Mouse (Mus musculus) thymus, postnatal 14 days (tissue): ENCODE results near the gene Ube2h.
A peak's percentile ranks its signal among the peaks of the same experiment; 100 is the strongest.

Source experiments
- DNase-seq: peaks from one replicate; pipeline ENCODE4 v3.0.0; 2021

Gene Ube2h

DNA sequence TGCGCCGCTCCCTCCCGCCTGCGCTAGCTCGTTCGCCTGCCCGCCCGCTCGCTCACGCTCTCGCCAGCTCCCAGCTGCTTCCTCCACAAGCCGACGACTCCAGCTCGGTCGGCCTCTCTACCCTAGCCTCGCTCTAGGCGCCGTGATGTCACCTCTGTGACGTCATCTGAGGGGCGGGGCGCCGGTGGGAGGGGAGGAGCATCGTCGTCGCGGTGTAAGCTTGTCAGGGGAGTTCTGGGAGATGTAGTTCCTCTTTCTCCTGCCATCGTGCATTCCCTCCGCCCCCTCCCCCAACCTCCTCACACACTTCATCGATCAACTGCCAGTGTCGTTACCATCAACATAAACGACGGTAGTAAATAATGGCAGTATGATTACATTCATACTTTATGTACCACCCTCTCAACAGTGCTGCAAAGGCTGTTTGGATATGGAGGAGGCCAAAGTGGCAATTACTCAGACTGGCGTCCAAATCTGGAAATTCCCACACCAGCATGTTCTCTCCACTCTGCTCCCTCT is at the start of gene Ube2h:
TSS of gene Ube2h (minus strand) at position 141 of the 519 bp plus-strand sequence.
- DNase-seq: peak; percentile 100

- DNase-seq: no peak
These were observed 49.3 kb upstream of the Ube2h start for GRCm38 (mm10) chr6:30353661-30354060.

- DNase-seq: peak; percentile 30
These were observed 48.4 kb upstream of the Ube2h start for GRCm38 (mm10) chr6:30352762-30353161.

- peak; percentile 85 for DNase-seq
These were observed 47.0 kb upstream of the Ube2h start for GRCm38 (mm10) chr6:30351290-30351689.

DNA sequence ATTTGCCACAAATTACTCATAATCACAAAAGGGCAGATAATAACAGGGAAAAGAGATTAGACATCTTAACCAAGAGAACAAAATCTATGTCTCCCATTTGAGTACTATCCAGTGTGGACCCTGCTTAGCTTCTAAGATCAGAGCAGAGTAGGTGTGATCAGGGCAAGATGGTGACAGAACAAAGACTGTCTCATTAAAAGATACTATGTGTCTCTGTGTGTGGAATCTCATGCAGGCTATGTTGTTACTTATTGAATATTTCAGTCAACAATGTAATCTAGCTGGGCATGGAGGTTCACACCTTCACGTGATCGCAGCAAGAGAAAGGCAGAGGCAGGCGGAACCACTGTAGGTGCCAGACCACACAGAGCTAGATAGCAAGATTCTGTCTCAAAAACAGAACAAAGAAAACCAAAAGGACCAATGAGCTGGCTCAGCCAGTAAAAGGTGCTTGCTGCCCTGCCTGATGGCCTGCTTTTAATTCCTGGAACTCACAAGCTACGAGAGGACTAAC is 43.0 kb upstream of the Ube2h start:
- no peak for DNase-seq

GRCm38 (mm10) chr6:30346737-30347136 is 42.4 kb upstream of the Ube2h start:
- no peak for DNase-seq

GRCm38 (mm10) chr6:30344032-30344431 is 39.7 kb upstream of the Ube2h start:
- no peak for DNase-seq

GRCm38 (mm10) chr6:30340231-30340873 is 36.0 kb upstream of the Ube2h start:
- DNase-seq: peak; percentile 64

GRCm38 (mm10) chr6:30336912-30337311 is 32.6 kb upstream of the Ube2h start:
- DNase-seq: peak; percentile 60

DNA sequence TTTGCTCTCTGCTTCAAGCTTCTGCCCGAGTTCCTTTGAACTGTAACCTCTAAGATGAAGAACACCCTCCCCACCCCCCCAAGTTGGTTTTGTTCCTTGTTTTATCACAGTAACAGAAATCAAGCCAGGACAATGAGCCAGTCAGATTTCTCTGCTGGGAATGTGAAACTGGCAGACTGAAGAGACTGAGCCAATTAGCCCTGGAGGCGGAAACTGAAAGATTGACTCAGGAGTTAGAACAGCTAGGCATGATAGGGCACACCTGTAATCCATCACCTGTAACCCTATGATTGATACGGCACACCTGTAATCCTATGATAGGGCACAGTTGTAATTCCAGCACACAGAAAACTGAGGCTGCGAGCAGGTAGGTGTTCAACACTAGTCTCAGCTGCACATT is 27.9 kb upstream of the Ube2h start:
- DNase-seq: no peak

DNA sequence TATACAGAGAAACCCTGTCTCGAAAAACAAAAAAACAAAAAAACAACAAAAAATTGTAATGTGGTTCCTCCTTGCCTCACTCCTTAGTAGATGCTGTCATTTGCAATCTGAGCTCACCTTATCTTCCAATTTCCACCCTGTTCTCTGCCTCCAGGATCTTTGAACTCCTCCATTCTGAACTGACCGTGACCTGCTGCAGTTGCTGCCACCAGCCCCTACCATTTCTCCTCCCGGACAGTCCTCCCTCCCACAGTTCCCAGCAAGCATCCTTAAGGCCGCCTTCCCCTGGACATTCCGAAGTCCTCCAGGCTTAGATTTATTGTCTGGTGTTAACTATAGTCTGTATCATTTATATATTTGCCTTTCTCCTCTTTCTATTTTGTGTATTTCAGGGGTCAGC is 26.4 kb upstream of the Ube2h start:
- no peak for DNase-seq

DNA sequence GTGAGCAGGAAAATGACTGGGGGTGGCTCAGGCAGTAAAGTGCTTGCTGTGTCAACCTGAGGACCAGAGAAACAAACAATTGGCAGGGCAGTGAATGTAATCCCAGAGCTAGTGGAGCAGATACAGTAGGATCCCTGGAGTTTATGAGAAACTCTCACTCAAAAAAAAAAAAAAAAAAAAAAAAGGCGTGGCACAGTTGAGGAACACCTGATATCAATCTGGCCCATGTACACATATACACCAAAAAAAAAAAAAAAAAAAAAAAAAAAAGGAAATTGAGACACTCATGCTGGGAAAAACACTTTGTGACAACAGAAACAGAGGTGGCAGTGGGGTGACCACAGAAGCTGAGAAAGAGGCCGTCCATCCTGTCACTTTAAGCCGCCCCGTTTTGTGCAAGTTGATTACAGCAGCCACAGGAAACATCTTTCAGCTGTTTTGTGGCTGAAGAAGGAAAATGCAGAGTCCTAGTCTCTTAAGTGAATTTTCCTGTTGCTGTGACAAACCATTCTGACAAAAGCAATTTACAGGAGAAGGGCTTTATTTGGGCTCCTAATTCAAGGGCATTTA is 21.7 kb upstream of the Ube2h start:
- DNase-seq: peak; percentile 27

- no peak for DNase-seq
These were observed 16.7 kb upstream of the Ube2h start for GRCm38 (mm10) chr6:30321002-30321401.

GRCm38 (mm10) chr6:30319216-30319615 is 14.9 kb upstream of the Ube2h start:
- DNase-seq: no peak

GRCm38 (mm10) chr6:30312006-30312405 is 7.7 kb upstream of the Ube2h start:
- DNase-seq: no peak

DNA sequence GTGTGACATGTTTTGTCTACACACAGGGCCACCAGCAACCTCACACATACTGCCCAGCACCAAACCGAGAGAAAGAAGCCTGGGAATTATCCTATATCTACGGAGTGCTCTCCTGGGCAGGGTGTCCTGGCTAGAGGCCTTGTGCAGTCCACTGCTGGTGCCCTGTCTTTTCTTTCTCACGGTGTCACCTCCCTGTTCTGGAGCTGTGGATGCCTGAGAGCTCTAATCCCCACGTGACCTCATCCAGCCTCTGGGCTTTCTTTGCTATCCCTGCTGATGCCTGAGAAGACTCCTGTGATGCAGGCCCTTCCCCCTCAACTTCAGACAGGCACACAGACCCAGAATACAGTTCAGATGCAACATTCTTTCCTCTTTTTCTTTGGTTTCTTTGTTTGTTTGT is 4.4 kb upstream of the Ube2h start:
- no peak for DNase-seq

GRCm38 (mm10) chr6:30307691-30308090 is 3.4 kb upstream of the Ube2h start:
- no peak for DNase-seq

DNA sequence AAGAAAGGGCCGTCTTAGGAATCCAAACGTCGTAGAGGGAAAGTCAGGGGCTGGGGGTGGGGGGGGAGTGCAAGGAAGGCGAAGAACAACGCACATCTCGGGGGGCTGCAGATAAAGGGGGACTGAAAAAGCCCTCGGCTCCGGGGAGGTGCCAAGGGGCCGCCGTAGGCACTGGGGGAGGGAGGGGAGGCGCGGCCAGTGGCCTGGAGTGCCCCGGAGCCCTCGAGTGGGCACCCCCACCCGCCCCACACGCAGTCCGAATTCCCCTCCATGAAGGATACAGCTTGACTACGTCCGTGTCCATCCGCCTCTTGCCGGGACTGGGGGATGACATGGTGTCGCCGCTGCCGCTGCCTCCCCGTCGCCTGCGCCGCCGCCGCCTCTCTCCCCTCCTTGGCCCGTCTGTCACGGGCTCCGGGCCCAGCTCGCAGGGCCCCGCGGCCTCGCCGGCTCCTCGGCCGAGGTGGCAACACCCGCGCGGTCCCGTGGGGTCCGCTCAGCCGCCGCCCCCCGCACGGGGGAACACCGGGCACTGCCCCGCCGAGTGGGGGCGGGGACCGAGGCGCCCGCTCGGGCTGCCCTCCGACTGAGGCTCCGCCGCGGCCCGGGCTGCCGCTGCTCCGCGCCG is 454 bp downstream of the Ube2h start:
- DNase-seq: peak; percentile 55

GRCm38 (mm10) chr6:30302781-30303631 is 1.3 kb downstream of the Ube2h start:
- DNase-seq: peak; percentile 80

- no peak for DNase-seq
These were observed 2.2 kb downstream of the Ube2h start for GRCm38 (mm10) chr6:30302156-30302555.

GRCm38 (mm10) chr6:30300901-30301300 is 3.4 kb downstream of the Ube2h start:
- peak; percentile 15 for DNase-seq

DNA sequence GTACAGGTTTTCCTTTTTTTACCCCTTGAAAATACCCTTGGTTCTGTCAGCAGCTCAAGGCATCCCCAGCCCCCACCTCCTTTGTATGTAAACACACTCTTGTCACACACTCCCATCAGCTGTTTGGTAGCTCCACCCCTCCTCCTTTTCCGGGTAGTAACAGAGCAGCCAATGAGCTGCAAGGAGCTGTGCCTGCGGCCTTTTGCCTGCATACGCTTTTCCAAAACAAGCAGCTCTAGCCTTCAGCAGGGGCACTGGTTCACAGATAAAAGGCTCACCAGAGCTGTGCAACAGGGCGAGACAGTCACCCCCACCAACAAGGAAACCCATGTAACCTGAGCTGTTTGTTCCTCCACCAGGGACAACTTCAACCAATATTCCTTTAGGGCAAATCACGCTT is 4.0 kb downstream of the Ube2h start:
- DNase-seq: peak; percentile 91

- no peak for DNase-seq
These were observed 4.7 kb downstream of the Ube2h start for GRCm38 (mm10) chr6:30299683-30300082.
